Mouse (Mus musculus) forebrain, postnatal 0 days (tissue): ENCODE data around the gene Rcor2. TPM values are rescaled to one million over a fixed set of nuclear protein-coding genes. Genes with fewer than 3 reads are reported as not detected.

Experiments
- ATAC-seq: fragments of 200-750 bp; cut with Nextera tagmentation; 2 replicates; pipeline ENCODE4 v1.8.0; 2017; ENCODE audit warnings: mild to moderate bottlenecking, moderate library complexity
- DNase-seq: peaks from one replicate; pipeline ENCODE4 v3.0.0-alpha.2; 2015
- H3K27ac ChIP-seq: fragments of 300-500 bp; sonication (generic); 2 replicates; pipeline ENCODE4 v1.5.1; 2014; ENCODE audit warnings: low read depth, mild to moderate bottlenecking, antibody characterized with exemption, low read length, moderate library complexity, mixed read lengths
- H3K27me3 ChIP-seq: fragments of 300-500 bp; sonication (generic); 2 replicates; pipeline ENCODE4 v1.6.1; 2014; ENCODE audit warnings: mild to moderate bottlenecking, low read length, mixed read lengths; ENCODE audit not compliant: insufficient read depth
- H3K36me3 ChIP-seq: fragments of 300-500 bp; sonication (generic); 2 replicates; pipeline ENCODE4 v1.6.1; 2014; ENCODE audit warnings: mild to moderate bottlenecking, moderate library complexity; ENCODE audit not compliant: insufficient read depth
- H3K4me1 ChIP-seq: fragments of 300-500 bp; sonication (generic); 2 replicates; pipeline ENCODE4 v1.6.1; 2014; ENCODE audit warnings: antibody characterized with exemption; ENCODE audit not compliant: insufficient read depth
- H3K4me2 ChIP-seq: fragments of 300-500 bp; sonication (generic); 2 replicates; pipeline ENCODE4 v1.6.1; 2014; ENCODE audit warnings: low read depth, mild to moderate bottlenecking, moderate library complexity
- H3K4me3 ChIP-seq: fragments of 300-500 bp; sonication (generic); 2 replicates; pipeline ENCODE4 v1.5.1; 2014; ENCODE audit warnings: low read depth, low read length, mixed read lengths
- H3K9ac ChIP-seq: fragments of 300-500 bp; sonication (generic); 2 replicates; pipeline ENCODE4 v1.6.1; 2014; ENCODE audit warnings: mild to moderate bottlenecking
- H3K9me3 ChIP-seq: fragments of 300-500 bp; sonication (generic); 2 replicates; pipeline ENCODE4 v1.6.1; 2016; ENCODE audit warnings: low read length
- CTCF ChIP-seq: sonication (generic); IDR thresholded peaks from 2 replicates; pipeline ENCODE4 v1.5.1; 2016; ENCODE audit warnings: antibody characterized with exemption, control low read depth, low read depth
- WGBS: fragments of 180-500 bp; shearing (Covaris S2); extraction: QIAGEN DNeasy Blood & Tissue Kit; methylation state at CpG from one replicate; pipeline ENCODE4 v1.1.7; 2014; 5-methylcytosine and 5-hydroxymethylcytosine counted together
- polyA plus RNA-seq: library from polyadenylated mRNA; unstranded; fragments of >200 nt; fragmentation: Nextera tagmentation; extraction: Ambion mirVana; gene quantifications from 2 replicates; pipeline ENCODE4 v1.2.1, GENCODE M21; 2015
- total RNA-seq: library from RNA; depleted of rRNA; stranded (reverse); fragments of >200 nt; gene quantifications from 2 replicates; pipeline ENCODE4 v1.2.3, GENCODE M21; 2014; rRNA removed

Rcor2 gene
- total and polyA plus RNA-seq, 2 experiments from 2014 or later: 13.7 to 49.6 TPM

DNA sequence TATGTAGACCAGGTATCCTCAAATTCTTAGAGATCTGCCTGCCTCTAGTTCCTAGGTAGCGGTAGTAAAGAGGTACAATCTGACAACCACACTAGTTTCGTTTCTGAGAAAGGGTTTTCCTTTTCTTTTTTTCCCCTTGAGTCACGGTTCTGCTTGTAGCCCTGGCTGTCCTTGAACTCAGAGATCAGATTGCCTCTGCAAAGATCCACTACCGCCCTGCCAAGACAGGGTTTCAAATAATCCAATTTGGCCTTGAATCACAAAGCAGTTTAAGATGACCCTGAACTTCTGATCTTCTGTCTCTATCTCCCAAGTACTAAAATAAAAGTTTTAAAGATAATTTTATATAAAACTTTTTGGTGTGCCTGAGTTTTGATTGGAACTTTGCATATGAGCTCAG is 50.6 kb downstream of the Rcor2 start:
- 90% methylated on average over 4 of the region's 4 CpGs for WGBS
- Histone ChIP-seq H3K4me1 (no peaks in the 10 kb centered on the region), H3K4me3 (no peak overlapping the region), H3K27me3 (no peaks in the 10 kb centered on the region), H3K9ac (no peak overlapping the region), H3K9me3 (no peaks in the 10 kb centered on the region), H3K36me3 (no peaks in the 10 kb centered on the region), H3K4me2 (no peak overlapping the region), H3K27ac (no peak overlapping the region)
- no peak for ATAC-seq
- no peak for DNase-seq
- no peak for TF ChIP-seq CTCF

DNA sequence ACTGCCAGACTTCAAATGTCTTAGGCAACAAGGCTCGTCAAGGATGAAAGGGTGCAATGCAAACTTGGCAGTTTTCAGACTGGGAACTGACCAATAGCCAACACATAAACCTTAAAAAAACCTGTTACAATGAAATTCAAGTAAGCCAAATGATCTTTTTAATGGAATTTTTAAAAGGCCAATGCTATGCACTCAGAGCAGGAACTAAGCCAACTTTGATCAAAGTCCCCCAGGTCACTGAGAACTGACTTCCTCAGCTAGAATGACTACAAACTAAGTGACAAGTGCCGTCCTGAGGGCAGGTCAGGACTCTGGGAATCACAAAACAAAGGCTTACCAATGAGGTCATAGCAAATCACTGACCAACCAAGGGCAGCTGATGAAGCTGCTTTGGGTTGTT is 53.1 kb downstream of the Rcor2 start:
- no peak for DNase-seq
- H3K4me3 ChIP-seq: no peak overlapping the region
- H3K27me3 ChIP-seq: no peaks in the 10 kb centered on the region
- H3K27ac ChIP-seq: no peak overlapping the region
- H3K4me2 ChIP-seq: no peak overlapping the region
- H3K4me1 ChIP-seq: no peaks in the 10 kb centered on the region
- no peak for TF ChIP-seq CTCF
- no peak for ATAC-seq
- no peaks in the 10 kb centered on the region for H3K9me3 ChIP-seq
- no peak overlapping the region for H3K9ac ChIP-seq
- H3K36me3 ChIP-seq: no peaks in the 10 kb centered on the region
- 49% methylated on average over 2 of the region's 2 CpGs for WGBS

DNA sequence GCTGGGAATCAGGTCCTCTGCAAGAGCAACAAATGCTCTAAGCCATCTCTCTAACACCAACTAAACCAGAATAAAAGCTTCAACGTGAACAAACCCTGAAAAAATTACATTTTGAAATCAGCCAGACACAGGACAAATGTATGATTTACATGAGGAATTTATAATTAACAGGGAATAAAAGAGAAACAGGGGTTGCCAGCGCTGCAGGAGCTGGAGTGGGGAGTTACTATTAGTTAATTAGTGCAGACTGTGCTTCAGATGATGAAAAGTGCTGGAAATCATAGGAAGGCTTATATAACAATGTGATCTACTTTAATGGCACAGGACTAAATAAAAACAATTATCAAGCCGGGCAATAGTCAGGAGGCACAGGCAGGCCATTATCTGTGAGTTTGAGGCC is 54.3 kb downstream of the Rcor2 start:
- no peak overlapping the region for H3K4me3 ChIP-seq
- DNase-seq (no peak), ATAC-seq (no peak)
- TF ChIP-seq CTCF: no peak
- H3K27me3 ChIP-seq: no peaks in the 10 kb centered on the region
- no peak overlapping the region for H3K27ac ChIP-seq
- H3K9me3 ChIP-seq: no peaks in the 10 kb centered on the region
- no peak overlapping the region for H3K9ac ChIP-seq
- no peaks in the 10 kb centered on the region for H3K36me3 ChIP-seq
- 43% methylated on average over 3 of the region's 3 CpGs for WGBS
- no peaks in the 10 kb centered on the region for H3K4me1 ChIP-seq
- H3K4me2 ChIP-seq: no peak overlapping the region

Other genes starting within 250 kb of the Rcor2 start
- 4.4 and 6.0 TPM in 2 replicates for gene Fermt3, start 247.9 kb upstream of the Rcor2 start, total RNA-seq
- 2.6 and 3.6 TPM in 2 replicates for gene Fermt3, start 247.9 kb upstream of the Rcor2 start, polyA plus RNA-seq
- gene Stip1, start 227.4 kb upstream of the Rcor2 start, total RNA-seq: 124 and 133 TPM in 2 replicates
- gene Stip1, start 227.4 kb upstream of the Rcor2 start, polyA plus RNA-seq: 146 and 156 TPM in 2 replicates
- gene Macrod1, start 210.5 kb upstream of the Rcor2 start, total RNA-seq: 8.1 and 9.4 TPM in 2 replicates
- 8.0 and 8.5 TPM in 2 replicates for gene Macrod1, start 210.5 kb upstream of the Rcor2 start, polyA plus RNA-seq
- gene Flrt1, start 161.6 kb upstream of the Rcor2 start, total RNA-seq: 8.1 and 8.8 TPM in 2 replicates
- 6.7 and 11.3 TPM in 2 replicates for gene Flrt1, start 161.6 kb upstream of the Rcor2 start, polyA plus RNA-seq
- gene Otub1, start 61.0 kb upstream of the Rcor2 start, total RNA-seq: 248 and 252 TPM in 2 replicates
- gene Otub1, start 61.0 kb upstream of the Rcor2 start, polyA plus RNA-seq: 286 and 290 TPM in 2 replicates
- gene Cox8a, start 49.7 kb upstream of the Rcor2 start, total RNA-seq: 735 and 828 TPM in 2 replicates
- 1,247 and 1,523 TPM in 2 replicates for gene Cox8a, start 49.7 kb upstream of the Rcor2 start, polyA plus RNA-seq
- 48.5 and 57.7 TPM in 2 replicates for gene Naa40, start 26.1 kb upstream of the Rcor2 start, total RNA-seq
- gene Naa40, start 26.1 kb upstream of the Rcor2 start, polyA plus RNA-seq: 34.7 and 44.0 TPM in 2 replicates
- 35.8 and 38.7 TPM in 2 replicates for gene Mark2, start 74.5 kb downstream of the Rcor2 start, total RNA-seq
- gene Mark2, start 74.5 kb downstream of the Rcor2 start, polyA plus RNA-seq: 30.0 and 35.7 TPM in 2 replicates
- gene Spindoc, start 115.7 kb downstream of the Rcor2 start, total RNA-seq: 43.2 and 48.9 TPM in 2 replicates
- 16.4 and 20.8 TPM in 2 replicates for gene Spindoc, start 115.7 kb downstream of the Rcor2 start, polyA plus RNA-seq
- 185 and 206 TPM in 2 replicates for gene 2700081O15Rik, start 150.3 kb downstream of the Rcor2 start, total RNA-seq
- gene 2700081O15Rik, start 150.3 kb downstream of the Rcor2 start, polyA plus RNA-seq: 24.3 and 29.9 TPM in 2 replicates
- gene Rtn3, start 216.0 kb downstream of the Rcor2 start, total RNA-seq: 300 and 363 TPM in 2 replicates
- gene Rtn3, start 216.0 kb downstream of the Rcor2 start, polyA plus RNA-seq: 533 and 637 TPM in 2 replicates
- 15.9 and 18.3 TPM in 2 replicates for gene Atl3, start 226.7 kb downstream of the Rcor2 start, total RNA-seq
- 2.0 and 4.2 TPM in 2 replicates for gene Atl3, start 226.7 kb downstream of the Rcor2 start, polyA plus RNA-seq